Mouse (Mus musculus): Measurements from ENCODE around the gene Cib3. TPM values are rescaled to one million over a fixed set of nuclear protein-coding genes. Genes with fewer than 3 reads are reported as not detected.

Cib3 gene
- total RNA-seq, 2 experiments from 2014 or later: not detected

DNA sequence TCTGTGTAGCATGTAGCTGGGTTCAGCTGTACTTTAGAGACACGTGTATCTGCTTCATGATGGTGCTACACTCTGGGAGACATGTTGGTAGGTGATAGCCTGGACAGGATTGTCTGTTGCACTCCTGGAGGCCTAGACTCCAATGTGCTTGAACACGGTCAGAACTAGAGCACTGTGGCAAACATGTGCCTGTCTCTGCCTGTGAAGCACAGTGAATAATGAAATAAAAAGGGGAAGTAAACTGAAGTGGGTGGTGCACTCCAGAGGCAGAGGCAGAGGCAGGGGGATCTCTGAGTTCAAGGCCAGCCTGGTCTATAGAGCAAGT is 22.5 kb downstream of the Cib3 start:
- TF ChIP-seq CTCF (conservative IDR thresholded peaks at IDR 0.05): no peak
- no peak for DNase-seq (ENCODE audit: low spot score in 2 of 2)
- no peak overlapping the region for H3K4me3 ChIP-seq
- no peak overlapping the region for H3K27ac ChIP-seq

DNA sequence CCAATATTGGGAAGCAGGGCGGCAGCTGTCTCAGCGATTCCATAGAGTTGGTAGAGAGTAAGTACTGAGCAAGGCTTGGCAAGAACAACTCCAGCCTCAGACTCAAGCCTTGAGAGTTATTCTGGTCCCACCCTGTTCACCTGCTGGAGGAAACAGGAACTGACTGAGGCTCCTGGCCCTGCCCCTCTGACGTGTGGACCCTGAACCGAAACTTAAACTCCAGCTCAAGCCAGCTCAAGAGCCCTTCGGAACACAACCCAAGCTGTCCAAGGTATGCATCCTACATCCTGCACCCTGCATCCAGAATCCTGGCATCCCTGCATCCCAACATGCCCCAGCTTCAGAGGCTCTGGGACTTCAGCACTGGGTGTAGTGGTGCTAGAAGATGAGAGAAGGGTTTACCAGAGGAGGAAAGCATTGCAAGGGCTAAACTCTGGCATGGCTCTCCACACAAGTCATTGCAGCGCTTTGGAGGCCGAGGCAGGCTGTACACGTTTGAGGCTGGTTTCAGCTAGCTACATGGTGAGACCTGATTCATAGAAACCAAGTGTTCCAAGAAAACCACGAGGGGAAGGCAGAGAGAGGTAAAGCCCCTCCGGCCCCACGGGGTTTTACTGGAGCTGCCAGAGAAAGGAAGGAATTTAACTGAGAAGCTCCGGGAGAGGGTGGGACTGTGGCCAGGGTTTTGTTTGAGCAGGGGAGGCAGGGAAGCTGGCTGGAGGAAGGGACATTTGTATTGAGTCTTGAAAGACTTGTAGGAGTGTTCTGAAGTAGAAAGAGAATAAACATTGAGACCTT is 23.0 kb downstream of the Cib3 start, which contains the start of gene Hsh2d:
Hsh2d (plus strand) TSS at position 222 of the 798 bp plus-strand sequence.
- no peak within 1 kb of the TSS for H3K27ac ChIP-seq
- peak; percentile 24 for TF ChIP-seq CTCF (conservative IDR thresholded peaks at IDR 0.05)
- DNase-seq (ENCODE audit: low spot score in 2 of 2): no peak
- H3K4me3 ChIP-seq: no peak within 1 kb of the TSS

DNA sequence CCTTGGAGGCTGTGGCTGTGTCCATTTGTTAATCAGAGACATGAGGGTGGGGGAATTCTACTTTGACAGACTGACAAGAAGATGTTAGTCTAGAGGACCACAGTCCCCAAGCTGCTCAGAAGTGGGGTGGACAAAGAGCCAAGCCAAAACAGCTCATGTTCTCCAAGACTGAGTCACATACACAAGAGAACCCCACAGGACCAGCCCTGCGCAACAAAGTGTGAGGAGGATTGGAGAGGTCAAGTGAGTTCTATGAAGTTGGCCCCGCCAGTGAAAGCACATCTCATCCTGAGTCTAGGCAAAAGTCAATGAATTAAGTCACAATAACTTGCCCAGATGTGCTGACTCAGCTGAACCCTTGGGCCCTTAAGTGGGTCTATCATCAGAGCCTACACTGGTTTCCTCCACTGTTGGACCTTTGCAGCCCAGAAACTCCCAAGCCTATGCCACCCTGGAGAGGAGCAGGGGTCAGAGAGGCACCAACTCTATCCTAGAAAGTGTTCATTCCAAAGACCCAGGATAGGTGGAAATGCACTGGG is 24.8 kb downstream of the Cib3 start:
- Histone ChIP-seq H3K27ac (no peak overlapping the region), H3K4me3 (no peak overlapping the region)
- no peak for DNase-seq (ENCODE audit: low spot score in 2 of 2)
- TF ChIP-seq CTCF (conservative IDR thresholded peaks at IDR 0.05): no peak

DNA sequence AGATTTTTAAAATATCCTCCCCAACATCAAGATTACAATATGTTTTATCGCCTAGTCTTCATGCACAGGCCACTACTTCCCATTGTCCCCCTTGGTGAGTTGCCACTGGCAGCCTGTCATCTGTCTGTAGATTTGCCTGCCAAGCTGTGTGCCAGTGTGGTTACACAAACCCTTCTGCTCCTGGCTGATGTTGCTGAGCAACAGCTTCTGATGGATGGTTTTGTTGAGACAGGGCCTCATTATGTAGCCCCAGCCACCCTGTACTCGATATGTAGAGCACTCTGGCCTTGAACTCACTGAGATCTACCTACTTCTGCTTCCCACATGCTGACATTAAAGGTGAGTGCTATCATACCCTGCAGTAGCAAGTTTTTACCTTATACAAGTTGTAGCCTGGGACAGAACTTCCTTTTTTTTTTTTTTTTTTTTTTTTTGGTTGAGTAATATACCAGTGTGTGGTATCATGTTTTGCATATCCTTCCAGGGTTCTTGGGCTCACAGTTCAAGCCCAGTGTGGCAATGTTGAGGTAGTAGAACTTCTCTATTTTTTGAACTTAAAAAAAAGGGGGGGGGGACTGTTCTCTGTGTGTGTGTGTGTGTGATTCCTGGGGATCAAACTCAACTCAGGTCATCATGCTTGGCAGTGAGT is 29.0 kb downstream of the Cib3 start:
- DNase-seq (ENCODE audit: low spot score in 2 of 2): peak; percentile 39 to 58
- TF ChIP-seq CTCF (conservative IDR thresholded peaks at IDR 0.05): no peak
- Histone ChIP-seq H3K4me3 (no peak overlapping the region), H3K27ac (peak overlapping the region; percentile 54; the same call in 1 of the 2 replicates)

DNA sequence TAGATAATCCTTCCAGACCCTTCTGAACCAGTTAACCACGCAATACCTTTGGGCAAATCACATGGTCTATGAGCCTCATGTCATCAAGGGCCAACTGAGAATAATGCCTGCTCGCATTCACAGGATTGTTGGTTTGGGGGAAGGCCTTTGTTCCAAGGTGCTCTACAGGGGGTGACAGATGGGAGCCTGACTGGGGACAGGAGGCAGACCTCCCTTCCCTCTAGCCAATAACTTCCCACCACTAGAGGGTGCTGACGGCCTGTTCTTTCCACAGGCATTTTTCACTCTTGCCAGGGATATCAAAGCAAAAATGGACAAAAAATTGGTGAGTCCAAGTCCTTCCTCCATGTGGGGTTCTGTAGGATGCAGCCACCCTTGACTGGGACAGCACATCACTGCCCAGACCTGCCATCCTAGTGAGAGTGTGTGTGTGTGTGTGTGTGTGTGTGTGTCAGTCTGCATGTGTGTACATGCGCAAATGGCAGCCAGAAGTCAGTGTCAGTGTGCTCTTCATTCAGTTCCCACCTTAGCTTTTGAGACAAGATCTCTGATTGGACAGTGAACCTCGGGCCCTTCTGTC is 35.2 kb downstream of the Cib3 start:
- Histone ChIP-seq H3K27ac (peak overlapping the region; percentile 46; the same call in 1 of the 2 replicates), H3K4me3 (no peak overlapping the region)
- TF ChIP-seq CTCF (conservative IDR thresholded peaks at IDR 0.05): peak; percentile 88
- peak; percentile 69 to 82 for DNase-seq (ENCODE audit: low spot score in 2 of 2)

DNA sequence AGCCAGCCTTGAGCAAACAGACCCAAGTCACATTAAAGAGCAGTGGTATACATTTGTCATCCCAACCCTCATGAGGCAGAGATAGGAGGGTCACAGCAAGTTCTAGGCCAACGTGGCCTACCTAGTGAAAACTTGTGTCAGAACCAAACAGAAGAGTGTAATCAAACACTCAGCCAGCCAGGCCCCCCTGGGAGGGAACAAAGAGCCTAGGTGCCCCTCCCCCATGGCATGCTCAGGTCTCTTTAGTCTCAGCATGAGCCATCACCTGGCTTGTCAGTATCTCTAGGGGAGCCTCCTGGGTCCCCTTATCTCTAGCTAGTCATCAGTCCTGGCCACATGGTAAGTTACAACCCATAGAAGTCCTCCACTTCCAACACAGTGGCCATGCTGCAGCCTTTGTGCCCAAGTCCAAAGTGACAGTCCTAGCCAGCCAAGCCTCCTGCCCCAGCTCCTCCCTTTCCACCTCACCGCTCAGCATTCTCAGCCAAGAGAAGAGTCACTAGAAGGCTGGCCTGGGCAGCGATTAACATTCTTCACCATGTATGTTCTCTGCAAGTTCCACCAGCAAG is 42.9 kb downstream of the Cib3 start:
- TF ChIP-seq CTCF (conservative IDR thresholded peaks at IDR 0.05): no peak
- Histone ChIP-seq H3K4me3 (no peak overlapping the region), H3K27ac (no peak overlapping the region)
- DNase-seq (ENCODE audit: low spot score in 2 of 2): no peak

DNA sequence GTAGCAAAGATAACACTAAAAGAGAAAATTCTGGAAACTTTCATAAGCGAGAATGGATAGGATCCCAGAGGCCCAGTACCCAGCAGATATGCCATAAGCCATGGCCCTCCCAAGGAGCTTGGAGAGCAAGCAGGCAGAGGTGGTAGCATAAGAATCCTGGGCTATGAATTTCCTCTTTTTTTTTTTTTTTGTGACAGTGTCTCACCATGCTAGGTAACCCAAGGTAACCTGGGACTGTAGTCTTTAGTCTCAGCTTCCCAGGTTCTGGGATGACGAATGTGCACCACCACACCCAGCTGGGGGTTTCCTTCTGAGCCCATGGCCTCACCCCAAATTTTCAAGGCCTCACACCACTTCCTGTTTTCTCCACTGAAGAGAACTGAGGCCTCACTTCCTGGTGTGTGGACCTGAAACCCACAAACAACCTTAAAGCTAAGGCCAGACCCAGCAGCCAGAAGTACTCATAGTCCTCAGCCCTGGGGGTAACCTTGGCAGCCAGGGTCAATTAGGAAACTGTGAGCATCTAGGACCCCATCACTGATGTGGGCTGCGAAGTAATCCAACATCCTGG is 43.5 kb downstream of the Cib3 start:
- no peak for TF ChIP-seq CTCF (conservative IDR thresholded peaks at IDR 0.05)
- no peak overlapping the region for H3K27ac ChIP-seq
- no peak for DNase-seq (ENCODE audit: low spot score in 2 of 2)

DNA sequence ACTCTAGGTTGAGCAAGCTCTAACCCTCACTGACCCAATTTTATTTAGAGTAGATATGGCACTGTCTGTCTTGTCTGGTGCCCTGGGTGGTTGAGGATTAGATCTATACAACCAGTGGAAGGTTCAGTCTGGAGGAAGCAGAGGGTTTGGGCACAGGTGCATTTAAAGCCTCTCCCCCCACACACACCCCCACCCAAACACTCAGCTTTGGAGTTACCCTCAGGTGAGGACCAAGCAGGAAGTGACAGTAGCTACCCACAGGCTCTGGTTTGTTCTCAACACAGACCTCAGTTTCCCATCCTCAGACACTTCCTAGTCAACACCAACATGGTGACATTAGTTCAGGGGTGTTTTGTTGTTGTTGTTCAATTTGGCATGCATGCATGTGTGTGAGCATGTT is 49.8 kb downstream of the Cib3 start:
- no peak overlapping the region for H3K27ac ChIP-seq
- no peak for DNase-seq (ENCODE audit: low spot score in 2 of 2)
- H3K4me3 ChIP-seq: no peak overlapping the region
- TF ChIP-seq CTCF (conservative IDR thresholded peaks at IDR 0.05): no peak

More for the DNA sequence above, 43.5 kb downstream of the Cib3 start:
- no peak overlapping the region for H3K4me3 ChIP-seq

DNA sequence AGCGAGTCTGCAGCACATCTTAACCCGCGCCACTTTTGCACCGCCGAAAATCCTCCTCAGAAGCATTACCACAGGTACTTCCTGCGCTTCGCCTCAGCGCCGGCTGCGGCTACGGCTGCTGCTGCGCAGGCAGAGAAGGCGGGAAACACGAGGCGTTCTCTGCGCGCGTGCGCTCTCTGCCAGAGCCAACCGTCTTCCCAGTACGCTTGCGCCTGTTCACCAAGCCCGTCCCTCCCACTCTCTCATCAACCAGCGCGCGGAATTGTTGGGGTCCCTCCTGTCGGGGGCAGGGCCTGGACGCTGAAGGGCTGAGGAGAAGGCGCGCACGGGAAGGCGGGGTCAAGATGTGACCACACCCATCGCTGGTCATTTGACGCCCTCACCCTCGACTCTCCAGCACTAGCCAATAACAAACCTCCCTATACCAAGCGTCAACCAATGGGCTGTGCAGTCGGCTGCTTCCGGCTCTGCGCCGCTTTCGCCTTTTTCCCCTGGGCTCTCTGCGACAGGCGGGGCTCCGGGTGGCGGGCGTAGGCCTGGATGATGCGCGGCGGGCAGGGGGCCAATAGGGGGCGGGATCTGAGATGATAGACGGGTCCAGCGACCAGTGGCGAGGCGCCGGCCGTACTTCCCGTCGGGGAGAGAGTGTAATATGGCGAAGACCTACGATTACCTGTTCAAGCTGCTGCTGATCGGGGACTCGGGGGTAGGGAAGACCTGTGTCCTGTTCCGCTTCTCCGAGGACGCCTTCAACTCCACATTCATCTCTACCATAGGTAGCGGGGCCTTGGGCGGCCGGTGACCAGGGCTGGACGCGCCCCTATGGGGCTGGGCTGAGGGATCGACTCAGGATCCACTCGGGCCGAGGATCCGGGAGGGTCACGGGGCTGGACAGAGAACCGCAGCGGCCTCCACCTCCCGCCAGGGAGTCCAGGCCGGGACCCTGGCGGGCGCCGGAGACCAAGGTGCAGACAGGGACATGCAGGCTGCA is 51.6 kb downstream of the Cib3 start, which contains the start of gene Rab8a:
Rab8a (plus strand) TSS at position 494 of the 991 bp plus-strand sequence.
- no peak for TF ChIP-seq CTCF (conservative IDR thresholded peaks at IDR 0.05)
- peak; percentile 100 for DNase-seq (ENCODE audit: low spot score in 2 of 2)
- Histone ChIP-seq H3K27ac (peak within 1 kb of the TSS; percentile 93), H3K4me3 (peak within 1 kb of the TSS; percentile 92)

DNA sequence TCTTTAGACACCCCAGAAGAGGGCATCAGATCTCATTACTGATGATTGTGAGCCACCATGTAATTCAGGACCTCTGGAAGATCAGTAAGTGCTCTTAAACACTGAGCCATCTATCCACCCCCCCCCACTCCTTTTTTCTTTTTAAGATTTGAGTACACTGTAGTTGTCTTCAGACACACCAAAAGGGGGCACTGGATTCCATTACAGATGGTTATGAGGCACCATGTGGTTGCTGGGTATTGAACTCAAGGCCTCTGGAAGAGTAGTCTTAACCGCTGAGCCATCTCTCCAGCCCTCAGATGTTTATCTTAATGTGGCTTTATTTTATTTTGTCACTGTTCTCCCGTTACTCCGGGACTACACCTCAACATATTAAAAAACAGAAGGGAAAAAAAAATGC is 52.6 kb downstream of the Cib3 start:
- H3K4me3 ChIP-seq: peak overlapping the region; percentile 67
- TF ChIP-seq CTCF (conservative IDR thresholded peaks at IDR 0.05): no peak; the same call in 1 of the 2 replicates
- peak overlapping the region; percentile 90 for H3K27ac ChIP-seq
- DNase-seq (ENCODE audit: low spot score in 2 of 2): no peak

DNA sequence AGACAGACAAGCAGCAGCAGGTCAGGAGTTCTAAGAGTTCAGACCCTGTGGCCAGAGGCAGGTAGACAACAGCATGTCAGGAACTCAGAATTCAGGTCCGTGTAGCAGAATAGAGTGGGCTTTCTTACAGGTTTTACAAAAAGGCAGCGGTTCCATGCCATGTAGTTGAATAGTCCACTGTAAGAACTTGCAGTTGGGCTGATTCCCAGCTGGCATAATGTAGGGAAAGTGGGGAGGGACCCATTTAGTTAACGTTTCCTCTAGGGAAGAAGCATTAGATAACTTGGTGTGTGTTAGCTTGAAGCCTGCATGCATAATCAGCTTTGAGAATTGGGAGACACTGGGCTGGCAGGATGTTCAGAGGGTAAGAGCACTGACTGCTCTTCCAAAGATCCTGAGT is 53.9 kb downstream of the Cib3 start:
- DNase-seq (ENCODE audit: low spot score in 2 of 2): no peak
- Histone ChIP-seq H3K27ac (no peak overlapping the region), H3K4me3 (no peak overlapping the region)
- no peak for TF ChIP-seq CTCF (conservative IDR thresholded peaks at IDR 0.05)

Data from layer of hippocampus, adult 2 months (tissue).